Mouse (Mus musculus): ENCODE measurements around the gene Itsn1. TPM values are rescaled to one million over a fixed set of nuclear protein-coding genes. Genes with fewer than 3 reads are reported as not detected.

The Itsn1 gene
- polyA plus RNA-seq, 1 experiment from 2014 or later, result 24.5 TPM

DNA sequence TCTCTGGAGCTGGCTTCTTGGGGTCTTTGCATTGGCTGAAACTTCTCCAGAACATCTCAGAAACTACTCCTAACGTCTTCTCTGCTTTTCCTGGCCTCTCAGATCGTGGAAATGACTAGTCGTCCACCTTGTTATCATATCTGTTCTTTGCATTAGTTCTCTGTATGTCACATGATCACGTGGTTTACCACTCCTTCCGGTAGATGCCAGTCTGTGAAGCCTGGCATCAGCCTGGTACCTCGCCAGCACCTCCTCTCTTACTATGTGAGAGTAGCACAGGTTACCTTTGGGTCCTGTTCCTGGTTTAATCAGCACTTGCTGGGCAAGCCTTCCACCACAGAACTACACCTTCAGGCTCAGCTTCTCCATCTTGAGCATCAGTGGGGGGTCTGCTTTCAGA, 25.9 kb downstream of the Itsn1 start:
- Histone ChIP-seq H3K4me2 (no peak overlapping the region), H3K9ac (ENCODE audit: low read depth, low read length) (no peak overlapping the region), H3K27me3 (replicated peaks; ENCODE audit: control insufficient read depth, insufficient read depth, low read length) (no peaks in the 10 kb centered on the region), H3K4me3 (ENCODE audit: low read depth, low read length) (no peak overlapping the region), H3K4me1 (replicated peaks; ENCODE audit: control insufficient read depth, insufficient read depth, low read length) (no peaks in the 10 kb centered on the region), H3K27ac (ENCODE audit: low read depth, low read length) (no peak overlapping the region), H3K36me3 (ENCODE audit: control insufficient read depth, insufficient read depth, low read length) (no peaks in the 10 kb centered on the region), H3K9me3 (ENCODE audit: control insufficient read depth, low read length) (no peaks in the 10 kb centered on the region)
- ATAC-seq (replicated peaks; ENCODE audit: low FRiP score) (no peak), DNase-seq (ENCODE audit: low spot score) (no peak)
- 56% methylated on average over 6 of the region's 6 CpGs for WGBS

- Histone ChIP-seq H3K9me3 (ENCODE audit: control insufficient read depth, low read length) (no peaks in the 10 kb centered on the region), H3K36me3 (ENCODE audit: control insufficient read depth, insufficient read depth, low read length) (no peaks in the 10 kb centered on the region), H3K27me3 (replicated peaks; ENCODE audit: control insufficient read depth, insufficient read depth, low read length) (no peaks in the 10 kb centered on the region), H3K9ac (ENCODE audit: low read depth, low read length) (no peak overlapping the region), H3K4me2 (no peak overlapping the region), H3K27ac (ENCODE audit: low read depth, low read length) (no peak overlapping the region), H3K4me1 (replicated peaks; ENCODE audit: control insufficient read depth, insufficient read depth, low read length) (peaks cover 7% of the 10 kb centered on the region; the same call in 1 of the 2 replicates), H3K4me3 (ENCODE audit: low read depth, low read length) (no peak overlapping the region)
- DNase-seq (ENCODE audit: low spot score) (no peak), ATAC-seq (replicated peaks; ENCODE audit: low FRiP score) (no peak)
- WGBS, result 85% methylated on average over 9 of the region's 9 CpGs
These were observed 32.1 kb downstream of the Itsn1 start for GRCm38 (mm10) chr16:91761202-91761601.

- H3K4me3 ChIP-seq (ENCODE audit: low read depth, low read length), result no peak overlapping the region
These were observed 32.7 kb downstream of the Itsn1 start for GRCm38 (mm10) chr16:91761761-91762160.

DNA sequence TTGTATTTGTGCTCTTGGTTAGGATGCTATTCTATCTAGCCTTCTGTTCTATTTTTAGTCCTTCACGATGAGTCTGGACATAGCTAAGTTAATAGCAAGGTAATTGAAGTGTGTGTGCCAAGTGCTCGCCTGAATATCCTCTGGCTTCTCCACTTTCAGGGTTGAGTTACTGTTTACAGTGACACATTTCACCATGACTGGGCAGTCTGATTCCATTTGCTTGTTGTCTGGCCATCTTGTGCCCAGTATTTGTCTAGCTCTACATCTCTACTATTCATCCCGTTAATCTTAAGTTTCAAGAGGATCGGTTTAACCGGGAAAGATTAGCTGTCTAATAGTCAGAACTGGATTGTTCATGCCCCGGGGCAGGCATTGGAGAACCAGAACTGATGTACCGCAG, 33.4 kb downstream of the Itsn1 start:
- H3K9me3 ChIP-seq (ENCODE audit: control insufficient read depth, low read length), result no peaks in the 10 kb centered on the region
- H3K4me1 ChIP-seq (replicated peaks; ENCODE audit: control insufficient read depth, insufficient read depth, low read length), result peaks cover 9% of the 10 kb centered on the region; the same call in 1 of the 2 replicates
- ATAC-seq (replicated peaks; ENCODE audit: low FRiP score) (no peak), DNase-seq (ENCODE audit: low spot score) (no peak)
- H3K27me3 ChIP-seq (replicated peaks; ENCODE audit: control insufficient read depth, insufficient read depth, low read length), result no peaks in the 10 kb centered on the region
- H3K4me3 ChIP-seq (ENCODE audit: low read depth, low read length), result no peak overlapping the region
- H3K4me2 ChIP-seq, result no peak overlapping the region
- 78% methylated on average over 7 of the region's 7 CpGs for WGBS
- no peak overlapping the region for H3K27ac ChIP-seq (ENCODE audit: low read depth, low read length)
- H3K9ac ChIP-seq (ENCODE audit: low read depth, low read length), result no peak overlapping the region
- no peaks in the 10 kb centered on the region for H3K36me3 ChIP-seq (ENCODE audit: control insufficient read depth, insufficient read depth, low read length)

More at GRCm38 (mm10) chr16:91761761-91762160, 32.7 kb downstream of the Itsn1 start:
- ATAC-seq (replicated peaks; ENCODE audit: low FRiP score) (no peak), DNase-seq (ENCODE audit: low spot score) (no peak)
- Histone ChIP-seq H3K27ac (ENCODE audit: low read depth, low read length) (no peak overlapping the region), H3K9ac (ENCODE audit: low read depth, low read length) (no peak overlapping the region), H3K4me1 (replicated peaks; ENCODE audit: control insufficient read depth, insufficient read depth, low read length) (peaks cover 7% of the 10 kb centered on the region; the same call in 1 of the 2 replicates), H3K27me3 (replicated peaks; ENCODE audit: control insufficient read depth, insufficient read depth, low read length) (no peaks in the 10 kb centered on the region), H3K36me3 (ENCODE audit: control insufficient read depth, insufficient read depth, low read length) (no peaks in the 10 kb centered on the region), H3K4me2 (no peak overlapping the region), H3K9me3 (ENCODE audit: control insufficient read depth, low read length) (no peaks in the 10 kb centered on the region)
- 38% methylated on average over 3 of the region's 3 CpGs for WGBS

GRCm38 (mm10) chr16:91763975-91764374, 34.9 kb downstream of the Itsn1 start:
- Histone ChIP-seq H3K9ac (ENCODE audit: low read depth, low read length) (no peak overlapping the region), H3K36me3 (ENCODE audit: control insufficient read depth, insufficient read depth, low read length) (no peaks in the 10 kb centered on the region), H3K27me3 (replicated peaks; ENCODE audit: control insufficient read depth, insufficient read depth, low read length) (no peaks in the 10 kb centered on the region), H3K4me3 (ENCODE audit: low read depth, low read length) (no peak overlapping the region), H3K27ac (ENCODE audit: low read depth, low read length) (no peak overlapping the region), H3K4me1 (replicated peaks; ENCODE audit: control insufficient read depth, insufficient read depth, low read length) (peaks cover 9% of the 10 kb centered on the region; the same call in 1 of the 2 replicates), H3K4me2 (no peak overlapping the region), H3K9me3 (ENCODE audit: control insufficient read depth, low read length) (no peaks in the 10 kb centered on the region)
- DNase-seq (ENCODE audit: low spot score) (no peak), ATAC-seq (replicated peaks; ENCODE audit: low FRiP score) (no peak)
- 55% methylated on average over 6 of the region's 6 CpGs for WGBS

DNA sequence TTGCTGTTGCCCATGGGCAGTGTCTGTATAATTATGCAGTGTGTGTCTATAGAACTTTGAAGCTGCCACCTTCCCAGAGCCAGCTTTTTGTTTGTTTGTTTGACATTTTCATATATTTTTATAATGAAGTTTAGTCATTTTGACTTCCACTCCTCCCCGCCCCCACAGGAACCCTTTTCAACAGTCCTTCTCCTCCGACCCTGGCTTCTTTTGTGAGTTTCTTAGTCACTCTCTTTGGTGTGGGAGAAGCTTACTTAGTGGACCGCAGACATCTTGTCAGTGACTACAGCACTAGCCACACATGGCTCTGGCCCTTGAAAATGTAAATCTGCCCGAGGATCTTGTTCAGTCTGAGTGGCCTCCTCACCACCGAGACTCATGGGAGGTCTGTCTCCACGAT, 35.3 kb downstream of the Itsn1 start:
- DNase-seq (ENCODE audit: low spot score) (no peak), ATAC-seq (replicated peaks; ENCODE audit: low FRiP score) (no peak)
- H3K9me3 ChIP-seq (ENCODE audit: control insufficient read depth, low read length), result no peaks in the 10 kb centered on the region
- no peak overlapping the region for H3K4me3 ChIP-seq (ENCODE audit: low read depth, low read length)
- H3K27ac ChIP-seq (ENCODE audit: low read depth, low read length), result no peak overlapping the region
- H3K36me3 ChIP-seq (ENCODE audit: control insufficient read depth, insufficient read depth, low read length), result no peaks in the 10 kb centered on the region
- H3K27me3 ChIP-seq (replicated peaks; ENCODE audit: control insufficient read depth, insufficient read depth, low read length), result no peaks in the 10 kb centered on the region
- no peak overlapping the region for H3K4me2 ChIP-seq
- H3K9ac ChIP-seq (ENCODE audit: low read depth, low read length), result no peak overlapping the region
- peaks cover 9% of the 10 kb centered on the region; the same call in 1 of the 2 replicates for H3K4me1 ChIP-seq (replicated peaks; ENCODE audit: control insufficient read depth, insufficient read depth, low read length)
- WGBS, result 72% methylated on average over 6 of the region's 6 CpGs

DNA sequence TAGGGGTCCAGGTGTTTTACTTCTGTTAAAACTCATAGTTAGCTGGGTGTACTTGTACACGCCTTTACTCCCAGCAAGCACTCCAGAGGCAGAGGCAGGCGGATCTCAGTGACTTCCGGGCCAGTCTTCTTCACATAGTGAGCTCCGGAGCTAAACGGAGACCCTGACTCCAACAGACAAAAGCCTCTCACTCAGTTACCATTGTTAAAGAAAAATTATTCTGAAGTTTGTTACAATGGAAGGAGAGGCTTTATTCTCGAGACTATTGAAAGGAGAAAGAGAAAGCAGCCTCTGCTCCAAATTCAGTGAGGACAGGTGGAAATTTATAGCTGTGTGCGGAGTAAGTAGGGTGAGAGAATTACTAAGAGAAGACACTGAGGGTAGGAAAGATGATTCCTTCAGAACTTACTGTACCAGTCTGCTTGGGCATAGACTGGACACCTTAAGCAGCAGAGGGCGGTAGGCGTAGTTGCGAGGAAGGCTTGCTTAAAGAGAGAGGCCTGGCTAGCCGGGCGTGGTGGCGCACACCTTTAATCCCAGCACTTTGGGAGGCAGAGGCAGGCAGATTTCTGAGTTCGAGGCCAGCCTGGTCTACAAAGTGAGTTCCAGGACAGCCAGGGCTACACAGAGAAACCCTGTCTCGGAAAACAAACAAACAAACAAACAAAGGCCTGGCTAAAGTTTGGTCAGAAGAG, 36.2 kb downstream of the Itsn1 start:
- WGBS, result 91% methylated on average over 15 of the region's 15 CpGs
- Histone ChIP-seq H3K9ac (ENCODE audit: low read depth, low read length) (no peak overlapping the region), H3K4me1 (replicated peaks; ENCODE audit: control insufficient read depth, insufficient read depth, low read length) (peaks cover 9% of the 10 kb centered on the region; the same call in 1 of the 2 replicates), H3K27ac (ENCODE audit: low read depth, low read length) (no peak overlapping the region), H3K36me3 (ENCODE audit: control insufficient read depth, insufficient read depth, low read length) (no peaks in the 10 kb centered on the region), H3K4me3 (ENCODE audit: low read depth, low read length) (no peak overlapping the region), H3K4me2 (no peak overlapping the region), H3K9me3 (ENCODE audit: control insufficient read depth, low read length) (no peaks in the 10 kb centered on the region), H3K27me3 (replicated peaks; ENCODE audit: control insufficient read depth, insufficient read depth, low read length) (no peaks in the 10 kb centered on the region)
- ATAC-seq (replicated peaks; ENCODE audit: low FRiP score) (no peak), DNase-seq (ENCODE audit: low spot score) (no peak)

GRCm38 (mm10) chr16:91765816-91766210, 36.7 kb downstream of the Itsn1 start:
- DNase-seq (ENCODE audit: low spot score), result no peak
- Histone ChIP-seq H3K4me3 (ENCODE audit: low read depth, low read length) (no peak overlapping the region), H3K4me1 (replicated peaks; ENCODE audit: control insufficient read depth, insufficient read depth, low read length) (peaks cover 13% of the 10 kb centered on the region; the same call in 1 of the 2 replicates), H3K27ac (ENCODE audit: low read depth, low read length) (no peak overlapping the region), H3K9me3 (ENCODE audit: control insufficient read depth, low read length) (no peaks in the 10 kb centered on the region), H3K27me3 (replicated peaks; ENCODE audit: control insufficient read depth, insufficient read depth, low read length) (no peaks in the 10 kb centered on the region), H3K4me2 (no peak overlapping the region), H3K36me3 (ENCODE audit: control insufficient read depth, insufficient read depth, low read length) (no peaks in the 10 kb centered on the region), H3K9ac (ENCODE audit: low read depth, low read length) (no peak overlapping the region)
- WGBS, result 87% methylated on average over 15 of the region's 15 CpGs
- ATAC-seq (replicated peaks; ENCODE audit: low FRiP score), result no peak

DNA sequence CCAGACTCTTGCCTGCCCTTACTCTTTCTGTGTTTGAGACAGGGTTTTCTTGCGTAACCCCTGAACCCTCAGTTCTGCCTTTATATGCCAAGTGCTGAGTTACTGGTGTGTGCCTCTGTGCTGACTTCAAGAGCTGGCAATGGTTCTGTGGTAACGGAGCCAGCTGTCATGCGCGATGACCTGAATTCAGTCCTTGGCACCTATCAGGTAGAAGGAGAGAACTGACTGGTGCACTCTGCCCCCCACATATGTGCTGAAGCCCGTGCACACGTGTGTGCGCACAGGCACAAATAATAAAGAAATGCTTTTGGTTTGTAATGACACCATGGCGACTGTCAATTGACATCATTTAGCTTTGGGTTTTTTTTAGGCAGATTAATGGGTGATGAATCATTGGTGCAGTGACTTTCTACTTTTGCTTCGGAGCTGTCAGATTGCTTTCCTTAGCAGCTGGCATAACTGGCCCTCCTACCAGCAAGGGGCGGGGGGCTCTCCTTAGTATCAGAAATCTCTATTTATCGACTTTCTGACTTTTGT, 38.2 kb downstream of the Itsn1 start:
- Histone ChIP-seq H3K27me3 (replicated peaks; ENCODE audit: control insufficient read depth, insufficient read depth, low read length) (no peaks in the 10 kb centered on the region), H3K4me1 (replicated peaks; ENCODE audit: control insufficient read depth, insufficient read depth, low read length) (peaks cover 18% of the 10 kb centered on the region), H3K36me3 (ENCODE audit: control insufficient read depth, insufficient read depth, low read length) (no peaks in the 10 kb centered on the region), H3K9me3 (ENCODE audit: control insufficient read depth, low read length) (no peaks in the 10 kb centered on the region), H3K4me3 (ENCODE audit: low read depth, low read length) (no peak overlapping the region), H3K9ac (ENCODE audit: low read depth, low read length) (no peak overlapping the region), H3K4me2 (no peak overlapping the region), H3K27ac (ENCODE audit: low read depth, low read length) (no peak overlapping the region)
- DNase-seq (ENCODE audit: low spot score) (no peak), ATAC-seq (replicated peaks; ENCODE audit: low FRiP score) (no peak)
- WGBS, result 83% methylated on average over 11 of the region's 11 CpGs
